9 mouse cellular contexts compared by ENCODE assay signal in genomic region chr10:8037986-8038631, GRCm38 (mm10).
DNase-seq lines count a peak whose midpoint lies in the region; ATAC-seq lines count a peak whose summit lies in the region.
"Had no signal": no experiment of that assay in that cellular context is flagged by ENCODE, and none has a peak within 500 bp of the region (broad histone marks: within the 10 kb centered on the region; RNA-seq: fewer than 3 reads in every experiment).

No protein-coding gene starts in this region.

- H3K9ac ChIP-seq in kidney, embryonic 14.5 days (ENCODE audit: low read depth, low read length): no peak overlapping the region
- no peak overlapping the region for H3K9ac ChIP-seq in embryonic facial prominence, embryonic 11.5 days (replicated peaks; ENCODE audit: low read length)
- H3K9ac ChIP-seq in hindbrain, embryonic 16.5 days (ENCODE audit: low read depth, low read length): no peak overlapping the region
- no peak overlapping the region for H3K9ac ChIP-seq in midbrain, embryonic 14.5 days (replicated peaks; ENCODE audit: low read length)

- H3K9me3 ChIP-seq in kidney, embryonic 14.5 days (ENCODE audit: control insufficient read depth, low read length): no peaks in the 10 kb centered on the region
- H3K9me3 ChIP-seq in embryonic facial prominence, embryonic 11.5 days (replicated peaks; ENCODE audit: control insufficient read depth, low read length): no peaks in the 10 kb centered on the region
- no peaks in the 10 kb centered on the region for H3K9me3 ChIP-seq in hindbrain, embryonic 16.5 days (ENCODE audit: control insufficient read depth, low read length)
- H3K9me3 ChIP-seq in midbrain, embryonic 14.5 days (ENCODE audit: control insufficient read depth, low read length): no peaks in the 10 kb centered on the region

- H3K4me1 ChIP-seq in kidney, embryonic 14.5 days (ENCODE audit: control insufficient read depth, insufficient read depth, low read length): peaks cover 17% of the 10 kb centered on the region
- H3K4me1 ChIP-seq in embryonic facial prominence, embryonic 11.5 days (ENCODE audit: control insufficient read depth, insufficient read depth, low read length): no peaks in the 10 kb centered on the region
- peaks cover 12% of the 10 kb centered on the region for H3K4me1 ChIP-seq in hindbrain, embryonic 16.5 days (ENCODE audit: control insufficient read depth, insufficient read depth, low read depth, low read length)
- peaks cover 24% of the 10 kb centered on the region for H3K4me1 ChIP-seq in midbrain, embryonic 14.5 days (ENCODE audit: control insufficient read depth, insufficient read depth, low read length)

- H3K27me3 ChIP-seq in kidney, embryonic 14.5 days (ENCODE audit: control insufficient read depth, insufficient read depth, low read length): no peaks in the 10 kb centered on the region
- no peaks in the 10 kb centered on the region for H3K27me3 ChIP-seq in embryonic facial prominence, embryonic 11.5 days (ENCODE audit: control insufficient read depth, insufficient read depth, low read length)
- H3K27me3 ChIP-seq in hindbrain, embryonic 16.5 days (replicated peaks; ENCODE audit: control insufficient read depth, insufficient read depth, low read length): no peaks in the 10 kb centered on the region
- no peaks in the 10 kb centered on the region for H3K27me3 ChIP-seq in midbrain, embryonic 14.5 days (ENCODE audit: control insufficient read depth, insufficient read depth, low read length)

- WGBS in kidney, embryonic 14.5 days: 36% methylated on average over 5 of the region's 5 CpGs
- WGBS in embryonic facial prominence, embryonic 11.5 days: 27% methylated on average over 5 of the region's 5 CpGs
- 7% methylated on average over 5 of the region's 5 CpGs for WGBS in hindbrain, embryonic 16.5 days
- 2% methylated on average over 5 of the region's 5 CpGs for WGBS in midbrain, embryonic 14.5 days

- H3K27ac ChIP-seq in kidney, embryonic 14.5 days (ENCODE audit: low read depth, low read length): no peak overlapping the region
- no peak overlapping the region for H3K27ac ChIP-seq in embryonic facial prominence, embryonic 11.5 days (replicated peaks; ENCODE audit: low read depth, low read length)
- H3K27ac ChIP-seq in hindbrain, embryonic 16.5 days (ENCODE audit: low read depth, low read length): no peak overlapping the region
- peak overlapping the region; percentile 72 for H3K27ac ChIP-seq in midbrain, embryonic 14.5 days (replicated peaks; ENCODE audit: low read depth, low read length)
- H3K27ac ChIP-seq: macrophage had no signal

- DNase-seq in kidney, adult 8-10 months: no peak
- DNase-seq in embryonic facial prominence, embryonic 11.5 days (ENCODE audit: low spot score): peak; percentile 9
- peak; percentile 66 for DNase-seq in midbrain, embryonic 14.5 days
- DNase-seq in left cerebral cortex, adult 18-20 months (ENCODE audit: low spot score in 2 of 2): no peak
- DNase-seq in adrenal gland, adult 8-10 months: no peak
- no peak for DNase-seq in kidney, adult 18-20 months

- H3K36me3 ChIP-seq in kidney, embryonic 14.5 days (ENCODE audit: control insufficient read depth, insufficient read depth, low read length): no peaks in the 10 kb centered on the region
- H3K36me3 ChIP-seq in embryonic facial prominence, embryonic 11.5 days (replicated peaks; ENCODE audit: control insufficient read depth, insufficient read depth, low read depth, low read length): no peaks in the 10 kb centered on the region
- H3K36me3 ChIP-seq in hindbrain, embryonic 16.5 days (ENCODE audit: control insufficient read depth, insufficient read depth, low read length): no peaks in the 10 kb centered on the region
- no peaks in the 10 kb centered on the region for H3K36me3 ChIP-seq in midbrain, embryonic 14.5 days (ENCODE audit: control insufficient read depth, insufficient read depth, low read length)

- H3K4me3 ChIP-seq in kidney, embryonic 14.5 days (ENCODE audit: low read length): no peak overlapping the region
- no peak overlapping the region for H3K4me3 ChIP-seq in embryonic facial prominence, embryonic 11.5 days (ENCODE audit: low read depth, low read length)
- no peak overlapping the region for H3K4me3 ChIP-seq in hindbrain, embryonic 16.5 days (ENCODE audit: low read length)
- H3K4me3 ChIP-seq in midbrain, embryonic 14.5 days (replicated peaks; ENCODE audit: low read depth, low read length): no peak overlapping the region

- no peak overlapping the region for H3K4me2 ChIP-seq in kidney, embryonic 14.5 days (replicated peaks; ENCODE audit: low read depth, low read length)
- no peak overlapping the region for H3K4me2 ChIP-seq in embryonic facial prominence, embryonic 11.5 days (ENCODE audit: low read depth, low read length)
- no peak overlapping the region for H3K4me2 ChIP-seq in hindbrain, embryonic 16.5 days (ENCODE audit: low read length)
- H3K4me2 ChIP-seq in midbrain, embryonic 14.5 days (ENCODE audit: low read length): 0 out of 2 replicates have a peak overlapping the region, but pooled peaks have one; percentile 19

- peak; percentile 32; the same call in 1 of the 2 replicates for ATAC-seq in kidney, embryonic 14.5 days (ENCODE audit: low FRiP score, low TSS enrichment)
- ATAC-seq in embryonic facial prominence, embryonic 11.5 days (replicated peaks; ENCODE audit: insufficient number of reproducible peaks, low FRiP score, low TSS enrichment, low read depth): peak; percentile 88
- peak; percentile 59 for ATAC-seq in hindbrain, embryonic 16.5 days
- ATAC-seq in midbrain, embryonic 14.5 days (ENCODE audit: low FRiP score, low TSS enrichment): peak; percentile 80

Comparison
In these comparisons a context has a peak if more than half of its experiments do, and no peak if none do; other contexts are left out.
1. ATAC-seq: peak in every context shown above with its lines; median percentile 88 in embryonic facial prominence, embryonic 11.5 days; 80 in midbrain, embryonic 14.5 days; 59 in hindbrain, embryonic 16.5 days; 32 in kidney, embryonic 14.5 days.
2. DNase-seq: peak in embryonic facial prominence, embryonic 11.5 days (single experiment) and midbrain, embryonic 14.5 days (single experiment); none in kidney, adult 8-10 months (0 of 2), left cerebral cortex, adult 18-20 months (0 of 2), adrenal gland, adult 8-10 months (single experiment) and kidney, adult 18-20 months (single experiment).